Comparison of ENCODE assay signal across 21 mouse cellular contexts in genomic region chr6:144333146-144333545, GRCm38 (mm10).
DNase-seq lines count a peak whose midpoint lies in the region; ATAC-seq lines count a peak whose summit lies in the region.
"Had no signal": no experiment of that assay in that cellular context is flagged by ENCODE, and none has a peak within 500 bp of the region (broad histone marks: within the 10 kb centered on the region; RNA-seq: fewer than 3 reads in every experiment).

No protein-coding gene starts in this region.

- DNase-seq in CD4-positive, CD25-positive, alpha-beta regulatory T cell, adult 2 months (ENCODE audit: low read depth, low spot score), result peak; percentile 16
- peak; percentile 19 for DNase-seq in induced T-regulatory cell, adult 2 months (ENCODE audit: low read depth)
- no peak for DNase-seq in right cerebral cortex, postnatal 4 days
- DNase-seq in cerebellum, postnatal 25 days, result no peak
- DNase-seq in cerebellum, postnatal 14 days, result no peak
- DNase-seq in adrenal gland, adult 2 months, result no peak
- DNase-seq: adrenal gland, adult 8-10 months; adrenal gland, postnatal 10 days; adrenal gland, postnatal 14 days; adrenal gland, postnatal 25 days; adrenal gland, postnatal 36 days; B cell, adult 2 months; cerebellum, adult 11 months; cerebellum, adult 11-12 months; cerebellum, adult 18-20 months; cerebellum, adult 2 months; cerebellum, adult 8-10 months; cerebellum, adult 9-10 months had no signal

- ATAC-seq in CD4-positive, CD25-positive, alpha-beta regulatory T cell, adult 4 months, result peak; percentile 66
- peak; percentile 52 for ATAC-seq in activated CD4-positive, CD25-positive, alpha-beta regulatory T cell, adult 4 months
- ATAC-seq: Patski had no signal

Comparison
In these comparisons a context has a peak if more than half of its experiments do, and no peak if none do; other contexts are left out.
1. DNase-seq: peak in CD4-positive, CD25-positive, alpha-beta regulatory T cell, adult 2 months (single experiment) and induced T-regulatory cell, adult 2 months (single experiment); none in right cerebral cortex, postnatal 4 days (single experiment), cerebellum, postnatal 25 days (0 of 2), cerebellum, postnatal 14 days (0 of 2) and adrenal gland, adult 2 months (single experiment).